Mouse (Mus musculus) frontal cortex, postnatal 14 days (tissue): Measurements from ENCODE around the gene BC005561.

ENCODE experiments used
- DNase-seq, 2 experiments: peaks; one replicate each; pipeline ENCODE4 v3.0.0; 2022; ENCODE audit warnings: low spot score in 2 of 2

The BC005561 gene

DNA sequence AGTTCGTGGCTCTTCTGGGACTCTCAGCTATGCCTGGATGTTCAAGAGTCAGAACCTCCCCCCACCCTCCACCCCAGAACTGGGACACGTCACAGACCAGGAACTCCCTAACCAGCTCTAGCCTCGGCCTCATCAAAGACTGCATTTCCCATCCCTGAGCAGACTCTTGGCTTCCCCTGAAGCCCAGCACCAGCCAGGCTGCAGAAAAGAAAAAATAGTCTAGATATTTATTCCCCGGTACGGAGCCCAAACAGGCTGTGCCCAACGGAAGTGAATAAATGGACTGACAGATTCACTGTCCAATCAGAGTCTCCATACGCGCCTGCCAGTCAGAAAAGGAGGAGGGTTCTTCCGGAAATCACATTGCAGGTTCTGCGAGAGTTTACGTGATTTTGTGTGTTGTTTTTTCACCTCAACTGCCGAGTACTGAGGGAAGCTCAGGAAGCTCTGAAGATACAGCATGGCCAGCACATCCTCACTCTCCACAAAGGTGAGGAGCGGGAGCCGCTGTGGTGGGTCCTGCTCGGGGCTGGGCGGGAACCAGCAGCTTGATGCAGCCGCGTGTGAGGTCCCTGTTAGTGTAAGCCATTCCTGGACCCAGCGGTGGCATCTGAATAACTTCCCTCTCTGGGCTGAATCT lies 63.2 kb downstream of the BC005561 start:
- DNase-seq: peak; percentile 86 to 90
